Mouse (Mus musculus) neural tube, embryonic 15.5 days (tissue): ENCODE measurements around the gene Mettl27. TPM values are rescaled to one million over a fixed set of nuclear protein-coding genes. Genes with fewer than 3 reads are reported as not detected.

Source experiments
- polyA plus RNA-seq: library from polyadenylated mRNA; unstranded; fragments of >200 nt; fragmentation: Nextera tagmentation; extraction: Ambion mirVana; gene quantifications from 2 replicates; pipeline ENCODE4 v1.2.1, GENCODE M21; 2015

Gene Mettl27
- polyA plus RNA-seq, 1 experiment from 2014 or later, result 4.2 TPM

Other genes starting within 250 kb of the Mettl27 start
- gene Limk1, start 243.8 kb upstream of the Mettl27 start, polyA plus RNA-seq, result 22.7 and 27.1 TPM in 2 replicates
- 25.8 and 51.6 TPM in 2 replicates for gene Eln, start 185.0 kb upstream of the Mettl27 start, polyA plus RNA-seq
- gene Tmem270, start 25.6 kb upstream of the Mettl27 start, polyA plus RNA-seq, result not detected in 2 replicates
- not detected in 2 replicates for gene Cldn13, start 16.8 kb upstream of the Mettl27 start, polyA plus RNA-seq
- gene Cldn4, start 14.6 kb downstream of the Mettl27 start, polyA plus RNA-seq, result 0.13 and 10.1 TPM in 2 replicates
- 0.96 and 16.8 TPM in 2 replicates for gene Cldn3, start 53.8 kb downstream of the Mettl27 start, polyA plus RNA-seq
- gene Abhd11, start 76.8 kb downstream of the Mettl27 start, polyA plus RNA-seq, result 73.0 and 77.0 TPM in 2 replicates
- 118 and 141 TPM in 2 replicates for gene Stx1a, start 91.1 kb downstream of the Mettl27 start, polyA plus RNA-seq
- 40.6 and 44.5 TPM in 2 replicates for gene Dnajc30, start 131.8 kb downstream of the Mettl27 start, polyA plus RNA-seq
- 75.0 and 87.9 TPM in 2 replicates for gene Bud23, start 132.6 kb downstream of the Mettl27 start, polyA plus RNA-seq
- gene Vps37d, start 145.9 kb downstream of the Mettl27 start, polyA plus RNA-seq, result 30.3 and 34.0 TPM in 2 replicates
- 0.79 and 0.84 TPM in 2 replicates for gene Mlxipl, start 157.5 kb downstream of the Mettl27 start, polyA plus RNA-seq
- gene Tbl2, start 217.3 kb downstream of the Mettl27 start, polyA plus RNA-seq, result 15.8 and 17.5 TPM in 2 replicates
- 44.6 and 46.4 TPM in 2 replicates for gene Bcl7b, start 235.9 kb downstream of the Mettl27 start, polyA plus RNA-seq